Mouse (Mus musculus): ENCODE measurements around the gene Pdcd11. TPM values are rescaled to one million over a fixed set of nuclear protein-coding genes. Genes with fewer than 3 reads are reported as not detected.

Pdcd11 gene
- total and polyA plus RNA-seq, 2 experiments from 2014 or later: 3.8 to 11.0 TPM

GRCm38 (mm10) chr19:47176916-47177505 is 86.4 kb downstream of the Pdcd11 start:
- 74% methylated on average over 2 of the region's 2 CpGs for WGBS

GRCm38 (mm10) chr19:47178001-47178400 is 87.4 kb downstream of the Pdcd11 start:
- Histone ChIP-seq H3K36me3 (ENCODE audit: insufficient read depth, low read length) (no peaks in the 10 kb centered on the region), H3K4me3 (ENCODE audit: low read depth, low read length) (peak overlapping the region; percentile 81), H3K27me3 (ENCODE audit: insufficient read depth, low read length) (no peaks in the 10 kb centered on the region), H3K4me1 (ENCODE audit: insufficient read depth, low read length) (peaks cover 9% of the 10 kb centered on the region; the same call in 1 of the 2 replicates), H3K9ac (replicated peaks; ENCODE audit: low read length, poor library complexity, severe bottlenecking) (peak overlapping the region; percentile 84; the same call in 1 of the 2 replicates), H3K4me2 (ENCODE audit: low read depth, low read length, poor library complexity, severe bottlenecking) (peak overlapping the region; percentile 83), H3K9me3 (ENCODE audit: low read length) (0 out of 2 replicates have a peak, but pooled peaks cover 2% of the 10 kb centered on the region), H3K27ac (ENCODE audit: low read depth, low read length) (no peak overlapping the region)
- DNase-seq (ENCODE audit: low spot score) (peak; percentile 63), ATAC-seq (ENCODE audit: low FRiP score) (peak; percentile 48; the same call in 1 of the 2 replicates)
- WGBS: 27% methylated on average over 10 of the region's 10 CpGs
- TF ChIP-seq CTCF (IDR thresholded peaks at IDR 0.05): peak; percentile 72

More at GRCm38 (mm10) chr19:47176916-47177505, 86.4 kb downstream of the Pdcd11 start:
- Histone ChIP-seq H3K27me3 (ENCODE audit: insufficient read depth, low read length) (no peaks in the 10 kb centered on the region), H3K4me2 (ENCODE audit: low read depth, low read length, poor library complexity, severe bottlenecking) (no peak overlapping the region), H3K4me1 (ENCODE audit: insufficient read depth, low read length) (peaks cover 9% of the 10 kb centered on the region; the same call in 1 of the 2 replicates), H3K9me3 (ENCODE audit: low read length) (0 out of 2 replicates have a peak, but pooled peaks cover 1% of the 10 kb centered on the region), H3K27ac (ENCODE audit: low read depth, low read length) (no peak overlapping the region), H3K4me3 (ENCODE audit: low read depth, low read length) (no peak overlapping the region), H3K36me3 (ENCODE audit: insufficient read depth, low read length) (no peaks in the 10 kb centered on the region), H3K9ac (replicated peaks; ENCODE audit: low read length, poor library complexity, severe bottlenecking) (no peak overlapping the region)
- no peak for DNase-seq (ENCODE audit: low spot score)
- TF ChIP-seq CTCF (IDR thresholded peaks at IDR 0.05): no peak
- ATAC-seq (ENCODE audit: low FRiP score): no peak

GRCm38 (mm10) chr19:47178431-47179271 is 88.1 kb downstream of the Pdcd11 start, which contains the start of gene Neurl1a:
Neurl1a (plus strand) TSS chr19:47178820.
- WGBS: under 1% methylated on average over 63 of the region's 98 CpGs
- peak; percentile 62 for ATAC-seq (ENCODE audit: low FRiP score)

GRCm38 (mm10) chr19:47179272-47179809 is 88.8 kb downstream of the Pdcd11 start:
- H3K4me3 ChIP-seq (ENCODE audit: low read depth, low read length): peak overlapping the region; percentile 81
- H3K4me1 ChIP-seq (ENCODE audit: insufficient read depth, low read length): peaks cover 9% of the 10 kb centered on the region; the same call in 1 of the 2 replicates
- no peak for TF ChIP-seq CTCF (IDR thresholded peaks at IDR 0.05)
- peak overlapping the region; percentile 83 for H3K4me2 ChIP-seq (ENCODE audit: low read depth, low read length, poor library complexity, severe bottlenecking)
- H3K9me3 ChIP-seq (ENCODE audit: low read length): 0 out of 2 replicates have a peak, but pooled peaks cover 2% of the 10 kb centered on the region
- no peaks in the 10 kb centered on the region for H3K36me3 ChIP-seq (ENCODE audit: insufficient read depth, low read length)
- H3K9ac ChIP-seq (replicated peaks; ENCODE audit: low read length, poor library complexity, severe bottlenecking): peak overlapping the region; percentile 84
- H3K27ac ChIP-seq (ENCODE audit: low read depth, low read length): peak overlapping the region; percentile 81
- peak; percentile 48 for DNase-seq (ENCODE audit: low spot score)
- no peaks in the 10 kb centered on the region for H3K27me3 ChIP-seq (ENCODE audit: insufficient read depth, low read length)
- ATAC-seq (ENCODE audit: low FRiP score): peak; percentile 55
- WGBS: 1% methylated on average over 31 of the region's 42 CpGs

More at GRCm38 (mm10) chr19:47178431-47179271, 88.1 kb downstream of the Pdcd11 start, which contains the start of gene Neurl1a:
- no peak for TF ChIP-seq CTCF (IDR thresholded peaks at IDR 0.05)
- Histone ChIP-seq H3K36me3 (ENCODE audit: insufficient read depth, low read length) (no peaks in the 10 kb centered on the region), H3K4me3 (ENCODE audit: low read depth, low read length) (peak within 1 kb of the TSS; percentile 81), H3K27ac (ENCODE audit: low read depth, low read length) (peak within 1 kb of the TSS; percentile 81), H3K9me3 (ENCODE audit: low read length) (0 out of 2 replicates have a peak, but pooled peaks cover 2% of the 10 kb centered on the region), H3K4me2 (ENCODE audit: low read depth, low read length, poor library complexity, severe bottlenecking) (peak within 1 kb of the TSS; percentile 83), H3K27me3 (ENCODE audit: insufficient read depth, low read length) (no peaks in the 10 kb centered on the region), H3K4me1 (ENCODE audit: insufficient read depth, low read length) (peaks cover 9% of the 10 kb centered on the region; the same call in 1 of the 2 replicates), H3K9ac (replicated peaks; ENCODE audit: low read length, poor library complexity, severe bottlenecking) (peak within 1 kb of the TSS; percentile 84)
- peak; percentile 85 for DNase-seq (ENCODE audit: low spot score)

- Histone ChIP-seq H3K4me3 (ENCODE audit: low read depth, low read length) (peak overlapping the region; percentile 81), H3K4me2 (ENCODE audit: low read depth, low read length, poor library complexity, severe bottlenecking) (peak overlapping the region; percentile 83), H3K9ac (replicated peaks; ENCODE audit: low read length, poor library complexity, severe bottlenecking) (peak overlapping the region; percentile 84; the same call in 1 of the 2 replicates), H3K27ac (ENCODE audit: low read depth, low read length) (no peak overlapping the region), H3K4me1 (ENCODE audit: insufficient read depth, low read length) (peaks cover 9% of the 10 kb centered on the region; the same call in 1 of the 2 replicates), H3K9me3 (ENCODE audit: low read length) (0 out of 2 replicates have a peak, but pooled peaks cover 2% of the 10 kb centered on the region), H3K36me3 (ENCODE audit: insufficient read depth, low read length) (no peaks in the 10 kb centered on the region), H3K27me3 (ENCODE audit: insufficient read depth, low read length) (no peaks in the 10 kb centered on the region)
- 16% methylated on average over 8 of the region's 8 CpGs for WGBS
- no peak for ATAC-seq (ENCODE audit: low FRiP score)
- no peak for DNase-seq (ENCODE audit: low spot score)
- TF ChIP-seq CTCF (IDR thresholded peaks at IDR 0.05): no peak
These were observed 89.4 kb downstream of the Pdcd11 start for GRCm38 (mm10) chr19:47180011-47180410.

Other genes starting within 250 kb of the Pdcd11 start
- gene Ina, start 76.1 kb upstream of the Pdcd11 start, total RNA-seq (2014; rRNA removed): 229 and 248 TPM in 2 replicates
- 294 and 310 TPM in 2 replicates for gene Ina, start 76.1 kb upstream of the Pdcd11 start, polyA plus RNA-seq (2015; fragmentation: Nextera tagmentation; extraction: Ambion mirVana)
- gene Nt5c2, start 75.6 kb upstream of the Pdcd11 start, total RNA-seq (2014; rRNA removed): 64.1 and 68.1 TPM in 2 replicates
- gene Nt5c2, start 75.6 kb upstream of the Pdcd11 start, polyA plus RNA-seq (2015; fragmentation: Nextera tagmentation; extraction: Ambion mirVana): 81.8 and 83.0 TPM in 2 replicates
- 26.3 and 29.2 TPM in 2 replicates for gene Pcgf6, start 39.9 kb upstream of the Pdcd11 start, total RNA-seq (2014; rRNA removed)
- 21.8 and 23.6 TPM in 2 replicates for gene Pcgf6, start 39.9 kb upstream of the Pdcd11 start, polyA plus RNA-seq (2015; fragmentation: Nextera tagmentation; extraction: Ambion mirVana)
- 8.6 and 10.8 TPM in 2 replicates for gene Taf5, start 23.0 kb upstream of the Pdcd11 start, total RNA-seq (2014; rRNA removed)
- 2.9 and 3.0 TPM in 2 replicates for gene Taf5, start 23.0 kb upstream of the Pdcd11 start, polyA plus RNA-seq (2015; fragmentation: Nextera tagmentation; extraction: Ambion mirVana)
- 620 and 786 TPM in 2 replicates for gene Usmg5, start 121 bp upstream of the Pdcd11 start, total RNA-seq (2014; rRNA removed)
- gene Usmg5, start 121 bp upstream of the Pdcd11 start, polyA plus RNA-seq (2015; fragmentation: Nextera tagmentation; extraction: Ambion mirVana): 1,971 and 2,037 TPM in 2 replicates
- gene Calhm2, start 47.5 kb downstream of the Pdcd11 start, total RNA-seq (2014; rRNA removed): 0.77 and 0.80 TPM in 2 replicates
- 0.80 and 1.0 TPM in 2 replicates for gene Calhm2, start 47.5 kb downstream of the Pdcd11 start, polyA plus RNA-seq (2015; fragmentation: Nextera tagmentation; extraction: Ambion mirVana)
- gene Calhm1, start 53.5 kb downstream of the Pdcd11 start, total RNA-seq (2014; rRNA removed): not detected in 2 replicates
- gene Calhm1, start 53.5 kb downstream of the Pdcd11 start, polyA plus RNA-seq (2015; fragmentation: Nextera tagmentation; extraction: Ambion mirVana): not detected in 2 replicates
- gene Calhm3, start 67.0 kb downstream of the Pdcd11 start, total RNA-seq (2014; rRNA removed): 0.33 TPM in 1 of 2 replicates, not detected in the other
- gene Calhm3, start 67.0 kb downstream of the Pdcd11 start, polyA plus RNA-seq (2015; fragmentation: Nextera tagmentation; extraction: Ambion mirVana): 0.22 TPM in 1 of 2 replicates, not detected in the other
- gene Neurl1a, start 88.1 kb downstream of the Pdcd11 start, total RNA-seq (2014; rRNA removed): 66.9 and 82.4 TPM in 2 replicates
- gene Neurl1a, start 88.1 kb downstream of the Pdcd11 start, polyA plus RNA-seq (2015; fragmentation: Nextera tagmentation; extraction: Ambion mirVana): 16.2 and 16.8 TPM in 2 replicates

All from midbrain, postnatal 0 days (tissue).